Comparison of ENCODE assay signal across 12 mouse cellular contexts in genomic region chr1:168355985-168356556, GRCm38 (mm10).
DNase-seq lines count a peak whose midpoint lies in the region; ATAC-seq and TF ChIP-seq lines count a peak whose summit lies in the region.
"Had no signal": no experiment of that assay in that cellular context is flagged by ENCODE, and none has a peak within 500 bp of the region (broad histone marks: within the 10 kb centered on the region; RNA-seq: fewer than 3 reads in every experiment).

No protein-coding gene starts in this region.

- H3K9me3 ChIP-seq in kidney, postnatal 0 days (replicated peaks; ENCODE audit: low read length) = no peaks in the 10 kb centered on the region
- no peaks in the 10 kb centered on the region for H3K9me3 ChIP-seq in forebrain, embryonic 13.5 days (replicated peaks)
- no peaks in the 10 kb centered on the region for H3K9me3 ChIP-seq in limb, embryonic 12.5 days
- H3K9me3 ChIP-seq: megakaryocyte, embryonic 14.5 days had no signal

- 26% methylated on average over 10 of the region's 10 CpGs for WGBS in kidney, postnatal 0 days
- WGBS in forebrain, embryonic 13.5 days = 18% methylated on average over 10 of the region's 10 CpGs
- 19% methylated on average over 10 of the region's 10 CpGs for WGBS in limb, embryonic 12.5 days

- DNase-seq in kidney, postnatal 0 days (ENCODE audit: low spot score) = peak; percentile 54
- no peak for DNase-seq in kidney, postnatal 25 days
- peak; percentile 51 for DNase-seq in retina, embryonic 14.5 days (ENCODE audit: low spot score)
- DNase-seq in embryo, embryonic 10.5 days (ENCODE audit: low spot score) = no peak
- DNase-seq: cerebellum, postnatal 36 days; heart, adult 2 months had no signal

- H3K9ac ChIP-seq in kidney, postnatal 0 days (ENCODE audit: low read depth, low read length) = no peak overlapping the region
- H3K9ac ChIP-seq in forebrain, embryonic 13.5 days = no peak overlapping the region
- H3K9ac ChIP-seq in limb, embryonic 12.5 days (replicated peaks) = no peak overlapping the region
- H3K9ac ChIP-seq: liver, embryonic 14.5 days had no signal

- no peak for TF ChIP-seq CTCF in kidney, postnatal 0 days (IDR thresholded peaks at IDR 0.05; ENCODE audit: low read depth)

- H3K27ac ChIP-seq in kidney, postnatal 0 days = peak overlapping the region; percentile 59; the same call in 1 of the 2 replicates
- peak overlapping the region; percentile 88 for H3K27ac ChIP-seq in forebrain, embryonic 13.5 days
- H3K27ac ChIP-seq in limb, embryonic 12.5 days = peak overlapping the region; percentile 73
- H3K27ac ChIP-seq: heart, adult 2 months; liver, embryonic 14.5 days had no signal

- H3K27me3 ChIP-seq in kidney, postnatal 0 days (ENCODE audit: insufficient read depth, low read length) = no peaks in the 10 kb centered on the region
- no peaks in the 10 kb centered on the region for H3K27me3 ChIP-seq in forebrain, embryonic 13.5 days
- H3K27me3 ChIP-seq in limb, embryonic 12.5 days = peaks cover 3% of the 10 kb centered on the region; the same call in 1 of the 2 replicates
- H3K27me3 ChIP-seq: megakaryocyte, embryonic 14.5 days had no signal

- no peak overlapping the region for H3K4me2 ChIP-seq in kidney, postnatal 0 days (ENCODE audit: low read length)
- H3K4me2 ChIP-seq in forebrain, embryonic 13.5 days = peak overlapping the region; percentile 59
- peak overlapping the region; percentile 9; the same call in 1 of the 2 replicates for H3K4me2 ChIP-seq in limb, embryonic 12.5 days

- no peak for ATAC-seq in kidney, postnatal 0 days (replicated peaks; ENCODE audit: low FRiP score, low read depth)
- no peak for ATAC-seq in forebrain, embryonic 13.5 days
- ATAC-seq in limb, embryonic 12.5 days (ENCODE audit: insufficient number of reproducible peaks, insufficient read depth, low FRiP score, low TSS enrichment, low read depth) = peak; percentile 79; the same call in 1 of the 2 replicates
- ATAC-seq in megakaryocyte-erythroid progenitor cell, adult 5-6 weeks (replicated peaks; ENCODE audit: low FRiP score, low TSS enrichment, poor library complexity, severe bottlenecking) = no peak
- no peak for ATAC-seq in monocyte, adult 5-6 weeks (replicated peaks; ENCODE audit: insufficient number of reproducible peaks, low FRiP score, low TSS enrichment, poor library complexity, severe bottlenecking)

- no peak overlapping the region for H3K4me3 ChIP-seq in kidney, postnatal 0 days (replicated peaks; ENCODE audit: low read depth, low read length)
- no peak overlapping the region; the same call in 1 of the 2 replicates for H3K4me3 ChIP-seq in forebrain, embryonic 13.5 days
- no peak overlapping the region for H3K4me3 ChIP-seq in limb, embryonic 12.5 days (replicated peaks)
- H3K4me3 ChIP-seq: heart, adult 2 months; megakaryocyte, embryonic 14.5 days had no signal

- H3K4me1 ChIP-seq in kidney, postnatal 0 days (replicated peaks; ENCODE audit: insufficient read depth, low read length) = peaks cover 36% of the 10 kb centered on the region
- H3K4me1 ChIP-seq in forebrain, embryonic 13.5 days = peaks cover 100% of the 10 kb centered on the region
- peaks cover 70% of the 10 kb centered on the region for H3K4me1 ChIP-seq in limb, embryonic 12.5 days (replicated peaks)

- no peaks in the 10 kb centered on the region for H3K36me3 ChIP-seq in kidney, postnatal 0 days (ENCODE audit: insufficient read depth, low read length)
- peaks cover 9% of the 10 kb centered on the region; the same call in 1 of the 2 replicates for H3K36me3 ChIP-seq in forebrain, embryonic 13.5 days (ENCODE audit: poor library complexity, severe bottlenecking)
- no peaks in the 10 kb centered on the region for H3K36me3 ChIP-seq in limb, embryonic 12.5 days

Comparison
In these comparisons a context has a peak if more than half of its experiments do, and no peak if none do; other contexts are left out.
1. DNase-seq: peak in kidney, postnatal 0 days (single experiment) and retina, embryonic 14.5 days (single experiment); none in kidney, postnatal 25 days (0 of 2) and embryo, embryonic 10.5 days (single experiment).
2. Peak in every context shown above with its lines, with median percentiles within 50 percentile points of each other: H3K27ac ChIP-seq.